Mouse (Mus musculus) heart, postnatal 0 days (tissue): ENCODE measurements at regions not wholly inside any gene's neighbourhood (a gene's known extent, or its start where the extent isn't known, plus 50 kb on each side); places are given as distances from the start of the nearest gene placed in this dataset.

Source experiments
- CTCF ChIP-seq: IDR thresholded peaks from 2 replicates; pipeline ENCODE4 v1.5.1; 2016; ENCODE audit warnings: antibody characterized with exemption, control low read depth, low read depth
- EP300 ChIP-seq: IDR thresholded peaks from 2 replicates; pipeline ENCODE4 v1.6.1; 2016; ENCODE audit warnings: antibody characterized with exemption, low read depth

- TF ChIP-seq CTCF (no peak), EP300 (no peak)
Observed at GRCm38 (mm10) chr12:94488721-94489120, 1203.3 kb upstream of the Flrt2 start.
